Mouse (Mus musculus) heart, postnatal 14 days (tissue): Measurements from ENCODE around the gene Slc10a6. TPM values are rescaled to one million over a fixed set of nuclear protein-coding genes. Genes with fewer than 3 reads are reported as not detected.

Experiments
- DNase-seq, 2 experiments: peaks; one replicate each; pipeline ENCODE4 v3.0.0; 2021 to 2022
- intact Hi-C: fragments of 180-260 bp; cut with DNase I; formaldehyde crosslinking; loops from one replicate; pipeline ENCODE4 v1.15.1; 2025
- long read RNA-seq, 2 experiments: library from polyadenylated mRNA; stranded (forward); transcript quantifications; one replicate each; pipeline ENCODE4 v2.0.0; 2021
- total RNA-seq, 2 experiments: library from RNA; stranded (reverse); gene quantifications; 2 replicates each; pipeline ENCODE4 v1.2.3; 2021

The Slc10a6 gene
- total RNA-seq = 10 to 100 TPM in 1 of 2 experiments, 1 to 10 TPM in 1; 8.0 to 10.3 TPM
- long read RNA-seq, experiment 1, transcript Slc10a6-201 (6 exons, 2,124 nt) = major isoform, 15 of 17 reads
- long read RNA-seq, experiment 1, partial matches to known transcripts = 0 of 17 reads
- long read RNA-seq, experiment 1, other reads (novel, unspliced or antisense) = 2 of 17 reads
- long read RNA-seq, experiment 2, partial matches to known transcripts = 0 of 5 reads
- long read RNA-seq, experiment 2, other reads (novel, unspliced or antisense) = 1 of 5 reads

GRCm38 (mm10) chr5:103629111-103629764, at the start of gene Slc10a6:
Gene Slc10a6, minus strand, starts transcription at chr5:103629403.
- intact Hi-C loops = no loop called here
- DNase-seq = peak; percentile 85 to 86

GRCm38 (mm10) chr5:103678974-103679373, 49.8 kb upstream of the Slc10a6 start:
- no peak for DNase-seq
- intact Hi-C loops = no loop called here

- DNase-seq = no peak
- intact Hi-C loops = no loop called here
Observed at GRCm38 (mm10) chr5:103677894-103678293, 48.7 kb upstream of the Slc10a6 start.

GRCm38 (mm10) chr5:103676289-103676881, 47.2 kb upstream of the Slc10a6 start:
- intact Hi-C loops = no loop called here
- no peak for DNase-seq

GRCm38 (mm10) chr5:103674482-103674881, 45.3 kb upstream of the Slc10a6 start:
- intact Hi-C loops = no loop called here
- no peak for DNase-seq

GRCm38 (mm10) chr5:103673611-103674010, 44.4 kb upstream of the Slc10a6 start:
- no peak for DNase-seq
- intact Hi-C loops = no loop called here

GRCm38 (mm10) chr5:103671858-103672257, 42.7 kb upstream of the Slc10a6 start:
- DNase-seq = no peak
- intact Hi-C loops = no loop called here

GRCm38 (mm10) chr5:103665876-103666275, 36.7 kb upstream of the Slc10a6 start:
- no peak for DNase-seq
- intact Hi-C loops = no loop called here

- intact Hi-C loops = no loop called here
- DNase-seq = no peak
Observed at GRCm38 (mm10) chr5:103664932-103665331, 35.7 kb upstream of the Slc10a6 start.

- peak in 1 of 2 experiments; percentile 46 for DNase-seq
Observed at GRCm38 (mm10) chr5:103659571-103659970, 30.4 kb upstream of the Slc10a6 start.

GRCm38 (mm10) chr5:103658921-103659320, 29.7 kb upstream of the Slc10a6 start:
- DNase-seq = peak in 1 of 2 experiments; percentile 23
- intact Hi-C loops = loop anchor here (5.0 kb wide), 2 partner anchors 42 to 197 kb away; no protein-coding TSS in a partner anchor

More at GRCm38 (mm10) chr5:103659571-103659970, 30.4 kb upstream of the Slc10a6 start:
- intact Hi-C loops = loop anchor here (5.0 kb wide), 2 partner anchors 42 to 197 kb away; no protein-coding TSS in a partner anchor

GRCm38 (mm10) chr5:103655346-103656118, 26.3 kb upstream of the Slc10a6 start, which contains the start of gene 1700016H13Rik:
Gene 1700016H13Rik, minus strand, starts transcription at chr5:103656010.
- peak; percentile 79 to 81 for DNase-seq
- intact Hi-C loops = loop anchor here (5.0 kb wide), 2 partner anchors 38 to 193 kb away; no protein-coding TSS in a partner anchor

GRCm38 (mm10) chr5:103654780-103655179, 25.6 kb upstream of the Slc10a6 start:
- intact Hi-C loops = loop anchor here (5.0 kb wide), 2 partner anchors 37 to 192 kb away; no protein-coding TSS in a partner anchor

GRCm38 (mm10) chr5:103654225-103654624, 25.0 kb upstream of the Slc10a6 start:
- intact Hi-C loops = no loop called here
- DNase-seq = peak; percentile 19 to 52

More at GRCm38 (mm10) chr5:103654780-103655179, 25.6 kb upstream of the Slc10a6 start:
- no peak for DNase-seq

- intact Hi-C loops = no loop called here
Observed at GRCm38 (mm10) chr5:103647320-103647719, 18.1 kb upstream of the Slc10a6 start.

GRCm38 (mm10) chr5:103644167-103644566, 15.0 kb upstream of the Slc10a6 start:
- intact Hi-C loops = no loop called here
- DNase-seq = no peak

More at GRCm38 (mm10) chr5:103647320-103647719, 18.1 kb upstream of the Slc10a6 start:
- no peak for DNase-seq

- no peak for DNase-seq
Observed at GRCm38 (mm10) chr5:103637162-103637561, 8.0 kb upstream of the Slc10a6 start.

GRCm38 (mm10) chr5:103629854-103630580, 814 bp upstream of the Slc10a6 start:
- intact Hi-C loops = no loop called here
- DNase-seq = peak in 1 of 2 experiments; percentile 15

More at GRCm38 (mm10) chr5:103637162-103637561, 8.0 kb upstream of the Slc10a6 start:
- intact Hi-C loops = no loop called here

GRCm38 (mm10) chr5:103628499-103628898, 704 bp downstream of the Slc10a6 start:
- intact Hi-C loops = no loop called here
- no peak for DNase-seq
